Mouse (Mus musculus) hindbrain, embryonic 11.5 days (tissue): ENCODE measurements around the gene Neurl2. TPM values are rescaled to one million over a fixed set of nuclear protein-coding genes. Genes with fewer than 3 reads are reported as not detected.

ENCODE experiments used
- ATAC-seq: fragments of 200-750 bp; cut with Nextera tagmentation; 2 replicates; pipeline ENCODE4 v1.8.0; 2017; ENCODE audit warnings: mild to moderate bottlenecking, moderate TSS enrichment, moderate library complexity; ENCODE audit not compliant: low FRiP score
- DNase-seq: peaks from one replicate; pipeline ENCODE4 v3.0.0-alpha.2; 2015; ENCODE audit warnings: low spot score
- H3K27ac ChIP-seq: fragments of 300-500 bp; sonication (generic); 2 replicates; pipeline ENCODE4 v1.5.1; 2014; ENCODE audit warnings: mild to moderate bottlenecking, low read depth, low read length
- H3K27me3 ChIP-seq: fragments of 300-500 bp; sonication (generic); 2 replicates; pipeline ENCODE4 v1.6.1; 2014; ENCODE audit warnings: mild to moderate bottlenecking, low read length, moderate library complexity, mixed read lengths; ENCODE audit not compliant: control insufficient read depth, insufficient read depth
- H3K36me3 ChIP-seq: fragments of 300-500 bp; sonication (generic); 2 replicates; pipeline ENCODE4 v1.6.1; 2014; ENCODE audit warnings: mild to moderate bottlenecking, low read length, moderate library complexity, mixed read lengths; ENCODE audit not compliant: control insufficient read depth, insufficient read depth
- H3K4me1 ChIP-seq: fragments of 300-500 bp; sonication (generic); replicated peaks from 2 replicates; pipeline ENCODE4 v1.6.1; 2014; ENCODE audit warnings: low read length, mixed read lengths; ENCODE audit not compliant: control insufficient read depth, insufficient read depth
- H3K4me2 ChIP-seq: fragments of 300-500 bp; sonication (generic); replicated peaks from 2 replicates; pipeline ENCODE4 v1.6.1; 2014; ENCODE audit warnings: mild to moderate bottlenecking, low read depth, low read length
- H3K4me3 ChIP-seq: fragments of 300-500 bp; sonication (generic); 2 replicates; pipeline ENCODE4 v1.5.1; 2014; ENCODE audit warnings: low read depth, low read length
- H3K9ac ChIP-seq: fragments of 300-500 bp; sonication (generic); 2 replicates; pipeline ENCODE4 v1.6.1; 2014; ENCODE audit warnings: low read depth, low read length
- H3K9me3 ChIP-seq: fragments of 300-500 bp; sonication (generic); 2 replicates; pipeline ENCODE4 v1.6.1; 2016; ENCODE audit warnings: low read length; ENCODE audit not compliant: control insufficient read depth
- WGBS: fragments of 180-500 bp; shearing (Covaris S2); extraction: QIAGEN DNeasy Blood & Tissue Kit; methylation state at CpG from one replicate; pipeline ENCODE4 v1.1.7; 2014; 5-methylcytosine and 5-hydroxymethylcytosine counted together
- polyA plus RNA-seq: library from polyadenylated mRNA; unstranded; fragments of >200 nt; fragmentation: Nextera tagmentation; extraction: Ambion mirVana; gene quantifications from 2 replicates; pipeline ENCODE4 v1.2.1, GENCODE M21; 2014

Neurl2 gene
- polyA plus RNA-seq, 1 experiment from 2014 or later: 3.0 TPM

DNA sequence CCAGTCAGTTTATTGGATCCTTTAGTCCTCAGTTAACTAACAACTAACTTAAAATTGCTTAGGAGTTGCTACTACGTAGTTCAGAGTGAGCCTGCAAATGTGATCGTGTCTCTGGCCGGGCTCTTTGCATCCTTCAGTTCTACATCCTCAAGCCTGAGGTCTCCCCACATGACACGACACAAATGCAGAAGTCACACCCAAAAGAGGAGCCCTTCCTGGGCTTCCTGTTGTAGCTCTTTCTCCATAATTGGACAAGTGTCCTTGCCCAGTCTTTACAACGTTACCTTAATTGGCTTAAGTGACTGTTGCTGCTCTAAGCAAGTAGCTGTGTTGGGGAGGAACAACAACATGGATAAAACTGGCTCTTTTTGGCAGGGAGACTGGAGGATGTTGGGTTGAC, 17.9 kb downstream of the Neurl2 start:
- Histone ChIP-seq H3K9ac (no peak overlapping the region), H3K4me1 (no peaks in the 10 kb centered on the region), H3K36me3 (no peaks in the 10 kb centered on the region), H3K9me3 (no peaks in the 10 kb centered on the region), H3K4me3 (no peak overlapping the region), H3K4me2 (no peak overlapping the region), H3K27me3 (no peaks in the 10 kb centered on the region), H3K27ac (no peak overlapping the region)
- ATAC-seq: no peak
- no peak for DNase-seq
- WGBS: 89% methylated on average over 5 of the region's 5 CpGs

GRCm38 (mm10) chr2:164813557-164813956, 19.7 kb downstream of the Neurl2 start:
- ATAC-seq (no peak), DNase-seq (no peak)
- no peaks in the 10 kb centered on the region for H3K27me3 ChIP-seq
- H3K4me1 ChIP-seq: no peaks in the 10 kb centered on the region
- H3K9ac ChIP-seq: no peak overlapping the region
- H3K36me3 ChIP-seq: peaks cover 3% of the 10 kb centered on the region; the same call in 1 of the 2 replicates
- no peak overlapping the region for H3K27ac ChIP-seq
- no peak overlapping the region for H3K4me2 ChIP-seq
- no peaks in the 10 kb centered on the region for H3K9me3 ChIP-seq
- no peak overlapping the region for H3K4me3 ChIP-seq
- 63% methylated on average over 2 of the region's 2 CpGs for WGBS

DNA sequence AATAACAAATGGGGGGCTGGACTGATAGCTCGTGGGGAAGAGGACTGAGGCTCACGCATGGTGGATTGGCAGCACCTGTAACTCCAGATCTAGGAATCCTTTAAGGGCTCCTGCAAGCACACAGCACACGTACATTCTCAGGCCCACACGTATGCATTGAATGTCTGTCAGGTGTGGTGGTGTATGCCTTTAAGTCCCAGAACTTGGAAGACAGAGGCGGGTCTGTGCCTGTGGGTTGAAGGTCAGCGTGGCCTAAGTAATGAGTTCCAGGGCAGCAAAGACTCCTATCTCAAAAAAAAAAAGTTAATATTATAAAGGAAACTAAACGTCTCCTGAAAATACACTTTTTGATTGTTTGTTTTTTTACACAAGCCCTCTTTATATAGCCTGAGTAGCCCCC, 26.6 kb downstream of the Neurl2 start:
- Histone ChIP-seq H3K27me3 (no peaks in the 10 kb centered on the region), H3K9ac (no peak overlapping the region), H3K36me3 (peaks cover 3% of the 10 kb centered on the region; the same call in 1 of the 2 replicates), H3K4me3 (no peak overlapping the region), H3K27ac (no peak overlapping the region), H3K4me2 (no peak overlapping the region), H3K9me3 (no peaks in the 10 kb centered on the region), H3K4me1 (peaks cover 4% of the 10 kb centered on the region)
- ATAC-seq: no peak
- 84% methylated on average over 7 of the region's 7 CpGs for WGBS
- DNase-seq: no peak

GRCm38 (mm10) chr2:164805332-164805718, 27.9 kb downstream of the Neurl2 start:
- peak overlapping the region; percentile 83 for H3K4me3 ChIP-seq
- no peaks in the 10 kb centered on the region for H3K27me3 ChIP-seq
- peak overlapping the region; percentile 77 for H3K27ac ChIP-seq
- ATAC-seq: peak; percentile 72
- H3K4me1 ChIP-seq: peaks cover 4% of the 10 kb centered on the region
- H3K9me3 ChIP-seq: no peaks in the 10 kb centered on the region
- no peak for DNase-seq
- peaks cover 3% of the 10 kb centered on the region; the same call in 1 of the 2 replicates for H3K36me3 ChIP-seq
- peak overlapping the region; percentile 75 for H3K9ac ChIP-seq
- H3K4me2 ChIP-seq: peak overlapping the region; percentile 77
- 2% methylated on average over 21 of the region's 21 CpGs for WGBS

DNA sequence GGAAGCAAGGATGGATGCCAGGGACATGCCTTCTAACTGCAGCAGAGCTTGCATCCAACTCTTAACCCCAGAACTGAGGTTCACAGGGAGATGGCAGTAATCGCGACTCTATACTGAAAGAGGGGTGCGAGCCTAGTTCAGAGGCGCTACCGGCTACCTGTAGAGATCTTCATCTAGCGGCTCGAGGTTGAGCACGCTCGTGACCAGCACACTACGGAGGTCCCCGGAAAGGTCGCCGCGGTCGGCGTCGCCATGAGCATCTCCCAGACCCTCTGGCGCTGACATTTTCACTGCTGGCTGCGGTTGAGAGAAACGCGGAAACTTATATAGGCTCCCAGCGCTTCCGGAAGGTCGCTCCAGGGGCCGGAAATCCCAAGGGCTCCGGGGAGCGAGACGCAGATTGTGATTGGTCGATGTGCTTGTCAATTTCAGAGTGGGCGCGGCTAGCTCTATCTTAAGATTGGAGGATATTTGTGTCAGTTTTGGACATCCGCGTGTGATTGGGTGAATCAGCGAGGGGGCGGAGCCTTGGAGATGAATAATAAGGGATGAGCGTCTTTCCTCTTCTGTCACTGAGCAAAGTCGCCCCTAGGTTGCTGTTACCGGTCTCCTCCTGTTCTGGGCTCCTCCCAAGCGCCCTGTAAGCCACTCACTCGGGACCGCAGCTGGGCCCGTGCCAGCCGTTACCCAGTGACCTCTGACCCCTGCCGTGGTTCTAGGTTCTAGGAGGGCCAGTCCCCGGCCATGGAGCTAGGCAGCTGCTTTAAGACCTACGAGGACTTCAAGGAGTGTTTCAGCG, 28.5 kb downstream of the Neurl2 start, which contains the start of the genes Acot8 and Zswim3:
TSS of gene Acot8 (minus strand) at position 350 of the 799 bp plus-strand sequence.
TSS of gene Zswim3 (plus strand) at position 566 of the 799 bp plus-strand sequence.
- peak within 1 kb of the TSS; percentile 83 for H3K4me3 ChIP-seq
- ATAC-seq: peak; percentile 97
- H3K9ac ChIP-seq: peak within 1 kb of the TSS; percentile 75
- H3K4me1 ChIP-seq: peaks cover 4% of the 10 kb centered on the region
- peak within 1 kb of the TSS; percentile 77 for H3K4me2 ChIP-seq
- H3K36me3 ChIP-seq: peaks cover 3% of the 10 kb centered on the region; the same call in 1 of the 2 replicates
- H3K27ac ChIP-seq: peak within 1 kb of the TSS; percentile 77
- H3K27me3 ChIP-seq: no peaks in the 10 kb centered on the region
- peak; percentile 98 for DNase-seq
- under 1% methylated on average over 47 of the region's 47 CpGs for WGBS
- no peaks in the 10 kb centered on the region for H3K9me3 ChIP-seq

GRCm38 (mm10) chr2:164803921-164804313, 29.3 kb downstream of the Neurl2 start:
- 69% methylated on average over 1 of the region's 1 CpGs for WGBS
- Histone ChIP-seq H3K4me3 (peak overlapping the region; percentile 83), H3K27me3 (no peaks in the 10 kb centered on the region), H3K4me1 (peaks cover 4% of the 10 kb centered on the region), H3K9ac (peak overlapping the region; percentile 68; the same call in 1 of the 2 replicates), H3K27ac (no peak overlapping the region), H3K9me3 (no peaks in the 10 kb centered on the region), H3K4me2 (peak overlapping the region; percentile 51), H3K36me3 (peaks cover 6% of the 10 kb centered on the region; the same call in 1 of the 2 replicates)
- DNase-seq (no peak), ATAC-seq (no peak)

DNA sequence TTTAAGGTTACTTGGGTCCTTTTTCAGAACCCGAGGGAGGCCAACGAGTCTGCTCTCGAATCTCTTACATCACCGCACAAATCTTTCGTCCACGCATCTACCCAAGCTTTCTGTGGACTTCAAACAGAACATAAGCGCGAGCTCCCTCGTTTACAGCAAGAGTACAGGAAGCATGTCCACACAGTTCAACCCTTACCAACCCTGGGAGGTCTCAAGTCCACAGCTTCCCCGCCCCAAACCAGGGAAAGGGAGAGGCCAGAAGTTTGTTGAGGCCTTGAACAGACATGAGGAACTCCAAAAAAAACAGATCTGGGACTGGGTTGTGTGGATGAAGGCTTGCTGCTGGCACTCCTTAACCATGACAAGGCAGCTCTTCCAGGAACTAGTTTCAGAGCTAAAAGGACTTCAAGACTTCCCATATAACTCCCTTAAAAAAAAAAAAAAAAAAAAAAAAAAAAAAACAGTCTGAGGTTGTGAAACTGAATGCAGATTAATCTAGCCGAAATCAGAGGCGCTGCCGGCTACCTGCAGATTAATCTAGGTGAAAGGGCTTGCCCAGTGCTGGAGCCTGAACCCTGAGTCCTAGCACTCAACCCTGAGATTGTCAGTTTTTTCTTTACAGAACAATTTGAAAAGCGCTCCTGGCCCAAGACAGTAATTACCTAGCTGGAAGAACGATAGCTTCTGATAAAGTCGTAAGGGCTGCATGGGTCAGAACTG, 29.9 kb downstream of the Neurl2 start:
- Histone ChIP-seq H3K27me3 (no peaks in the 10 kb centered on the region), H3K9ac (peak overlapping the region; percentile 68; the same call in 1 of the 2 replicates), H3K4me2 (peak overlapping the region; percentile 51; the same call in 1 of the 2 replicates), H3K27ac (no peak overlapping the region), H3K4me1 (peaks cover 4% of the 10 kb centered on the region), H3K36me3 (peaks cover 3% of the 10 kb centered on the region; the same call in 1 of the 2 replicates), H3K9me3 (no peaks in the 10 kb centered on the region), H3K4me3 (peak overlapping the region; percentile 83; the same call in 1 of the 2 replicates)
- no peak for DNase-seq
- ATAC-seq: no peak
- WGBS: 92% methylated on average over 16 of the region's 16 CpGs

GRCm38 (mm10) chr2:164800252-164801004, 32.8 kb downstream of the Neurl2 start:
- ATAC-seq: no peak
- H3K9ac ChIP-seq: no peak overlapping the region
- peaks cover 4% of the 10 kb centered on the region for H3K4me1 ChIP-seq
- no peak for DNase-seq
- H3K27ac ChIP-seq: no peak overlapping the region
- 93% methylated on average over 13 of the region's 13 CpGs for WGBS
- H3K9me3 ChIP-seq: no peaks in the 10 kb centered on the region
- no peak overlapping the region for H3K4me2 ChIP-seq
- peaks cover 3% of the 10 kb centered on the region; the same call in 1 of the 2 replicates for H3K36me3 ChIP-seq
- H3K27me3 ChIP-seq: no peaks in the 10 kb centered on the region
- no peak overlapping the region for H3K4me3 ChIP-seq
